Mouse (Mus musculus): ENCODE results near the gene Col17a1. TPM values are rescaled to one million over a fixed set of nuclear protein-coding genes. Genes with fewer than 3 reads are reported as not detected.

The Col17a1 gene
- polyA plus RNA-seq, 1 experiment from 2014 or later = 1.1 TPM

Other genes with a start within 250 kb of the Col17a1 start
- gene Sh3pxd2a, start 227.7 kb downstream of the Col17a1 start, polyA plus RNA-seq (2014; fragmentation: Nextera tagmentation; extraction: Ambion mirVana) = 5.2 and 5.4 TPM in 2 replicates
- 54.0 and 54.9 TPM in 2 replicates for gene Stn1, start 154.6 kb downstream of the Col17a1 start, polyA plus RNA-seq (2014; fragmentation: Nextera tagmentation; extraction: Ambion mirVana)
- 13.8 and 14.1 TPM in 2 replicates for gene Slk, start 112.4 kb downstream of the Col17a1 start, polyA plus RNA-seq (2014; fragmentation: Nextera tagmentation; extraction: Ambion mirVana)
- gene Sfr1, start 39.6 kb upstream of the Col17a1 start, polyA plus RNA-seq (2014; fragmentation: Nextera tagmentation; extraction: Ambion mirVana) = 313 and 346 TPM in 2 replicates
- 75.1 and 83.2 TPM in 2 replicates for gene Gsto1, start 162.9 kb upstream of the Col17a1 start, polyA plus RNA-seq (2014; fragmentation: Nextera tagmentation; extraction: Ambion mirVana)
- gene Gsto2, start 173.4 kb upstream of the Col17a1 start, polyA plus RNA-seq (2014; fragmentation: Nextera tagmentation; extraction: Ambion mirVana) = 0.76 and 1.1 TPM in 2 replicates
- gene Cfap43, start 227.2 kb upstream of the Col17a1 start, polyA plus RNA-seq (2014; fragmentation: Nextera tagmentation; extraction: Ambion mirVana) = 0.04 and 0.15 TPM in 2 replicates
- gene Itprip, start 227.2 kb upstream of the Col17a1 start, polyA plus RNA-seq (2014; fragmentation: Nextera tagmentation; extraction: Ambion mirVana) = 18.8 and 20.4 TPM in 2 replicates
- not detected in 2 replicates for gene Cfap58, start 245.6 kb upstream of the Col17a1 start, polyA plus RNA-seq (2014; fragmentation: Nextera tagmentation; extraction: Ambion mirVana)